37 mouse cellular contexts compared by ENCODE assay signal in genomic region chr1:74245525-74245924, GRCm38 (mm10). TPM values are rescaled to one million over a fixed set of nuclear protein-coding genes. Genes with fewer than 3 reads are reported as not detected.
DNase-seq lines count a peak whose midpoint lies in the region; ATAC-seq lines count a peak whose summit lies in the region.
"Had no signal": no experiment of that assay in that cellular context is flagged by ENCODE, and none has a peak within 500 bp of the region (broad histone marks: within the 10 kb centered on the region; RNA-seq: fewer than 3 reads in every experiment).

No protein-coding gene starts in this region.

- H3K4me1 ChIP-seq in heart, embryonic 15.5 days (replicated peaks) = peaks cover 60% of the 10 kb centered on the region
- no peaks in the 10 kb centered on the region for H3K4me1 ChIP-seq in midbrain, embryonic 11.5 days (ENCODE audit: control insufficient read depth, insufficient read depth, low read length)
- peaks cover 2% of the 10 kb centered on the region for H3K4me1 ChIP-seq in midbrain, embryonic 16.5 days (ENCODE audit: control insufficient read depth, insufficient read depth, low read length)
- peaks cover 56% of the 10 kb centered on the region for H3K4me1 ChIP-seq in kidney, embryonic 16.5 days (ENCODE audit: insufficient read depth, low read length)

- H3K9me3 ChIP-seq in heart, embryonic 15.5 days (replicated peaks) = no peaks in the 10 kb centered on the region
- no peaks in the 10 kb centered on the region for H3K9me3 ChIP-seq in midbrain, embryonic 11.5 days (ENCODE audit: control insufficient read depth, low read length)
- H3K9me3 ChIP-seq in midbrain, embryonic 16.5 days (replicated peaks; ENCODE audit: control insufficient read depth, low read length, poor library complexity, severe bottlenecking) = no peaks in the 10 kb centered on the region
- H3K9me3 ChIP-seq in kidney, embryonic 16.5 days (ENCODE audit: low read length) = no peaks in the 10 kb centered on the region
- H3K9me3 ChIP-seq: embryonic facial prominence, embryonic 13.5 days; forebrain, embryonic 10.5 days; forebrain, embryonic 15.5 days; heart, embryonic 13.5 days; hindbrain, embryonic 12.5 days; limb, embryonic 12.5 days; midbrain, embryonic 15.5 days had no signal

- no peak overlapping the region for H3K4me2 ChIP-seq in heart, embryonic 15.5 days
- no peak overlapping the region for H3K4me2 ChIP-seq in midbrain, embryonic 11.5 days
- H3K4me2 ChIP-seq in midbrain, embryonic 16.5 days (ENCODE audit: low read length) = no peak overlapping the region
- H3K4me2 ChIP-seq in kidney, embryonic 16.5 days (replicated peaks; ENCODE audit: low read depth, low read length) = no peak overlapping the region
- H3K4me2 ChIP-seq: embryonic facial prominence, embryonic 13.5 days; forebrain, embryonic 15.5 days; heart, embryonic 13.5 days; hindbrain, embryonic 12.5 days; limb, embryonic 12.5 days; midbrain, embryonic 15.5 days had no signal

- peaks cover 19% of the 10 kb centered on the region for H3K36me3 ChIP-seq in heart, embryonic 15.5 days
- peaks cover 5% of the 10 kb centered on the region; the same call in 1 of the 2 replicates for H3K36me3 ChIP-seq in midbrain, embryonic 11.5 days (ENCODE audit: control insufficient read depth, insufficient read depth, low read length)
- H3K36me3 ChIP-seq in midbrain, embryonic 16.5 days (ENCODE audit: control insufficient read depth, insufficient read depth, low read length) = peaks cover 8% of the 10 kb centered on the region; the same call in 1 of the 2 replicates
- peaks cover 20% of the 10 kb centered on the region; the same call in 1 of the 2 replicates for H3K36me3 ChIP-seq in kidney, embryonic 16.5 days (ENCODE audit: insufficient read depth, low read length)

- intact Hi-C loops in heart, postnatal 14 days (cut with DNase I) = no loop called here

- no peak overlapping the region for H3K9ac ChIP-seq in heart, embryonic 15.5 days
- no peak overlapping the region for H3K9ac ChIP-seq in midbrain, embryonic 11.5 days (ENCODE audit: low read length)
- H3K9ac ChIP-seq in midbrain, embryonic 16.5 days (ENCODE audit: low read depth, low read length) = no peak overlapping the region
- no peak overlapping the region for H3K9ac ChIP-seq in kidney, embryonic 16.5 days (replicated peaks; ENCODE audit: low read length)
- H3K9ac ChIP-seq: embryonic facial prominence, embryonic 13.5 days; forebrain, embryonic 15.5 days; heart, embryonic 13.5 days; hindbrain, embryonic 12.5 days; limb, embryonic 12.5 days; midbrain, embryonic 15.5 days had no signal

- DNase-seq in heart, postnatal 14 days = no peak
- DNase-seq in midbrain, embryonic 11.5 days (ENCODE audit: low spot score, missing footprints) = peak; percentile 44
- peak; percentile 62 for DNase-seq in ES-CJ7 (ENCODE audit: low read depth, low spot score)
- no peak for DNase-seq in urinary bladder, postnatal 10 days (ENCODE audit: low spot score)
- DNase-seq: adrenal gland, postnatal 14 days; cerebellum, adult 11-12 months; cerebellum, postnatal 10 days; heart, adult 2 months; heart, postnatal 36 days; kidney, adult 9 months; kidney, postnatal 14 days; lung, postnatal 36 days; right cerebral cortex, adult 18-20 months; spleen, adult 18-20 months; thymus, adult 18-20 months; thymus, postnatal 4 days had no signal

- no peak overlapping the region for H3K4me3 ChIP-seq in heart, embryonic 15.5 days
- no peak overlapping the region for H3K4me3 ChIP-seq in midbrain, embryonic 11.5 days (ENCODE audit: low read depth, low read length)
- H3K4me3 ChIP-seq in midbrain, embryonic 16.5 days (ENCODE audit: low read depth, low read length) = no peak overlapping the region
- no peak overlapping the region for H3K4me3 ChIP-seq in kidney, embryonic 16.5 days (ENCODE audit: low read length)
- H3K4me3 ChIP-seq: embryonic facial prominence, embryonic 13.5 days; forebrain, embryonic 10.5 days; forebrain, embryonic 15.5 days; heart, adult 2 months; heart, embryonic 13.5 days; hindbrain, embryonic 12.5 days; left cerebral cortex, adult 2 months; limb, embryonic 12.5 days; midbrain, embryonic 15.5 days had no signal

- no peaks in the 10 kb centered on the region for H3K27me3 ChIP-seq in heart, embryonic 15.5 days
- H3K27me3 ChIP-seq in midbrain, embryonic 11.5 days (ENCODE audit: control insufficient read depth, insufficient read depth, low read length) = no peaks in the 10 kb centered on the region
- H3K27me3 ChIP-seq in midbrain, embryonic 16.5 days (ENCODE audit: control insufficient read depth, insufficient read depth, low read depth, low read length) = no peaks in the 10 kb centered on the region
- H3K27me3 ChIP-seq in kidney, embryonic 16.5 days (ENCODE audit: insufficient read depth, low read length) = no peaks in the 10 kb centered on the region
- H3K27me3 ChIP-seq: embryonic facial prominence, embryonic 13.5 days; forebrain, embryonic 15.5 days; heart, embryonic 13.5 days; hindbrain, embryonic 12.5 days; limb, embryonic 12.5 days; midbrain, embryonic 15.5 days had no signal

- 76% methylated on average over 2 of the region's 2 CpGs for WGBS in heart, embryonic 15.5 days
- 89% methylated on average over 2 of the region's 2 CpGs for WGBS in midbrain, embryonic 11.5 days
- 88% methylated on average over 2 of the region's 2 CpGs for WGBS in midbrain, embryonic 16.5 days
- 70% methylated on average over 2 of the region's 2 CpGs for WGBS in kidney, embryonic 16.5 days

- H3K27ac ChIP-seq in heart, embryonic 15.5 days = 0 out of 2 replicates have a peak overlapping the region, but pooled peaks have one; percentile 15
- no peak overlapping the region for H3K27ac ChIP-seq in midbrain, embryonic 11.5 days (ENCODE audit: low read depth, low read length)
- no peak overlapping the region for H3K27ac ChIP-seq in midbrain, embryonic 16.5 days (ENCODE audit: low read length)
- no peak overlapping the region for H3K27ac ChIP-seq in kidney, embryonic 16.5 days (ENCODE audit: low read length)
- H3K27ac ChIP-seq: embryonic facial prominence, embryonic 13.5 days; forebrain, embryonic 10.5 days; forebrain, embryonic 15.5 days; heart, adult 2 months; heart, embryonic 13.5 days; hindbrain, embryonic 12.5 days; left cerebral cortex, adult 2 months; limb, embryonic 12.5 days; midbrain, embryonic 15.5 days had no signal

- no peak for ATAC-seq in heart, embryonic 15.5 days (replicated peaks; ENCODE audit: insufficient number of reproducible peaks, insufficient read depth, low FRiP score, low read depth)
- ATAC-seq in midbrain, embryonic 11.5 days (ENCODE audit: low FRiP score) = no peak
- ATAC-seq in midbrain, embryonic 16.5 days = no peak
- no peak for ATAC-seq in kidney, embryonic 16.5 days (ENCODE audit: low FRiP score, low TSS enrichment)
- ATAC-seq: forebrain, embryonic 15.5 days; intestine, postnatal 0 days; midbrain, embryonic 15.5 days had no signal

RNA-seq across cellular contexts. Expression of gene Arpc2, which starts 9.6 kb away (rescaled TPM):
- 406 and 413 TPM in 2 replicates for polyA plus RNA-seq in heart, embryonic 15.5 days (2015; fragmentation: Nextera tagmentation; extraction: Ambion mirVana)
- total RNA-seq in heart, postnatal 14 days (2021) = 100 to 1,000 TPM; 143 to 165 TPM
- 316 and 328 TPM in 2 replicates for polyA plus RNA-seq in midbrain, embryonic 11.5 days (2014; fragmentation: Nextera tagmentation; extraction: Ambion mirVana)
- 434 and 444 TPM in 2 replicates for polyA plus RNA-seq in midbrain, embryonic 16.5 days (2015; fragmentation: Nextera tagmentation; extraction: Ambion mirVana)
- 441 and 457 TPM in 2 replicates for polyA plus RNA-seq in kidney, embryonic 16.5 days (2015; fragmentation: Nextera tagmentation; extraction: Ambion mirVana)

RNA-seq across cellular contexts. Expression of gene Gpbar1, which starts 32.8 kb away (rescaled TPM):
- 0.13 and 0.34 TPM in 2 replicates for polyA plus RNA-seq in heart, embryonic 15.5 days (2015; fragmentation: Nextera tagmentation; extraction: Ambion mirVana)
- total RNA-seq in heart, postnatal 14 days (2021) = not detected
- polyA plus RNA-seq in midbrain, embryonic 11.5 days (2014; fragmentation: Nextera tagmentation; extraction: Ambion mirVana) = 0.15 TPM in 1 of 2 replicates, not detected in the other
- polyA plus RNA-seq in midbrain, embryonic 16.5 days (2015; fragmentation: Nextera tagmentation; extraction: Ambion mirVana) = 0.20 and 0.34 TPM in 2 replicates
- polyA plus RNA-seq in kidney, embryonic 16.5 days (2015; fragmentation: Nextera tagmentation; extraction: Ambion mirVana) = 1.6 and 1.9 TPM in 2 replicates
- total RNA-seq: adrenal gland, postnatal 14 days; common myeloid progenitor, adult 5-6 weeks; gastrocnemius, adult 8-10 months; gastrocnemius, postnatal 4 days; heart, adult 2 months; heart, postnatal 36 days; layer of hippocampus, postnatal 14 days; left cerebral cortex, adult 2 months; left cerebral cortex, postnatal 25 days; liver, adult 2 months had no signal
- polyA plus RNA-seq: forebrain, embryonic 15.5 days had no signal

RNA-seq across cellular contexts. Expression of gene Aamp, which starts 39.0 kb away (rescaled TPM):
- polyA plus RNA-seq in heart, embryonic 15.5 days (2015; fragmentation: Nextera tagmentation; extraction: Ambion mirVana) = 168 and 209 TPM in 2 replicates
- total RNA-seq in heart, postnatal 14 days (2021) = 10 to 100 TPM; 95.5 to 98.9 TPM
- 175 and 186 TPM in 2 replicates for polyA plus RNA-seq in midbrain, embryonic 11.5 days (2014; fragmentation: Nextera tagmentation; extraction: Ambion mirVana)
- polyA plus RNA-seq in midbrain, embryonic 16.5 days (2015; fragmentation: Nextera tagmentation; extraction: Ambion mirVana) = 205 and 212 TPM in 2 replicates
- polyA plus RNA-seq in kidney, embryonic 16.5 days (2015; fragmentation: Nextera tagmentation; extraction: Ambion mirVana) = 322 and 350 TPM in 2 replicates

RNA-seq across cellular contexts. Expression of gene Pnkd, which starts 39.2 kb away (rescaled TPM):
- polyA plus RNA-seq in heart, embryonic 15.5 days (2015; fragmentation: Nextera tagmentation; extraction: Ambion mirVana) = 276 and 288 TPM in 2 replicates
- 100 to 1,000 TPM; 190 to 191 TPM for total RNA-seq in heart, postnatal 14 days (2021)
- 83.9 and 84.6 TPM in 2 replicates for polyA plus RNA-seq in midbrain, embryonic 11.5 days (2014; fragmentation: Nextera tagmentation; extraction: Ambion mirVana)
- 117 and 125 TPM in 2 replicates for polyA plus RNA-seq in midbrain, embryonic 16.5 days (2015; fragmentation: Nextera tagmentation; extraction: Ambion mirVana)
- 149 and 156 TPM in 2 replicates for polyA plus RNA-seq in kidney, embryonic 16.5 days (2015; fragmentation: Nextera tagmentation; extraction: Ambion mirVana)

RNA-seq across cellular contexts. Expression of gene Cxcr1, which starts 51.1 kb away (rescaled TPM):
- not detected in 2 replicates for polyA plus RNA-seq in heart, embryonic 15.5 days (2015; fragmentation: Nextera tagmentation; extraction: Ambion mirVana)
- not detected for total RNA-seq in heart, postnatal 14 days (2021)
- polyA plus RNA-seq in midbrain, embryonic 11.5 days (2014; fragmentation: Nextera tagmentation; extraction: Ambion mirVana) = not detected in 2 replicates
- not detected in 2 replicates for polyA plus RNA-seq in midbrain, embryonic 16.5 days (2015; fragmentation: Nextera tagmentation; extraction: Ambion mirVana)
- polyA plus RNA-seq in kidney, embryonic 16.5 days (2015; fragmentation: Nextera tagmentation; extraction: Ambion mirVana) = not detected in 2 replicates
- total RNA-seq: adrenal gland, postnatal 14 days; common myeloid progenitor, adult 5-6 weeks; gastrocnemius, adult 8-10 months; gastrocnemius, postnatal 4 days; heart, adult 2 months; heart, postnatal 36 days; layer of hippocampus, postnatal 14 days; left cerebral cortex, adult 2 months; left cerebral cortex, postnatal 25 days; liver, adult 2 months had no signal
- polyA plus RNA-seq: embryonic facial prominence, embryonic 13.5 days; forebrain, embryonic 10.5 days; forebrain, embryonic 15.5 days; heart, adult 2 months; heart, embryonic 13.5 days; hindbrain, embryonic 12.5 days; intestine, postnatal 0 days; limb, embryonic 12.5 days; liver, adult 2 months; lung, embryonic 16.5 days; midbrain, embryonic 15.5 days; neural tube, embryonic 11.5 days; stomach, embryonic 16.5 days had no signal

Comparison
In these comparisons a context has a peak if more than half of its experiments do, and no peak if none do; other contexts are left out.
1. DNase-seq: peak in midbrain, embryonic 11.5 days (single experiment) and ES-CJ7 (single experiment); none in heart, postnatal 14 days (0 of 2) and urinary bladder, postnatal 10 days (single experiment).